Mouse (Mus musculus): Measurements from ENCODE around the gene Dcbld2. TPM values are rescaled to one million over a fixed set of nuclear protein-coding genes. Genes with fewer than 3 reads are reported as not detected.

Dcbld2 gene
- total and polyA plus RNA-seq, 2 experiments from 2014 or later = 3.0 to 24.7 TPM

GRCm38 (mm10) chr16:58487861-58488260, 79.6 kb downstream of the Dcbld2 start:
- DNase-seq = no peak
- H3K9me3 ChIP-seq (ENCODE audit: low read length) = no peaks in the 10 kb centered on the region
- no peak overlapping the region for H3K27ac ChIP-seq (ENCODE audit: low read depth, low read length)
- no peaks in the 10 kb centered on the region for H3K36me3 ChIP-seq (ENCODE audit: insufficient read depth)
- no peak overlapping the region for H3K4me3 ChIP-seq (ENCODE audit: low read depth, low read length)
- TF ChIP-seq CTCF (IDR thresholded peaks at IDR 0.05; ENCODE audit: low read depth) = no peak
- no peak for ATAC-seq
- no peak overlapping the region for H3K9ac ChIP-seq
- no peaks in the 10 kb centered on the region for H3K27me3 ChIP-seq (ENCODE audit: insufficient read depth, low read length)
- H3K4me1 ChIP-seq (ENCODE audit: insufficient read depth) = no peaks in the 10 kb centered on the region
- no peak overlapping the region for H3K4me2 ChIP-seq (ENCODE audit: low read depth)
- 91% methylated on average over 6 of the region's 6 CpGs for WGBS

GRCm38 (mm10) chr16:58496791-58497190, 88.5 kb downstream of the Dcbld2 start:
- Histone ChIP-seq H3K4me1 (ENCODE audit: insufficient read depth) (no peaks in the 10 kb centered on the region), H3K4me2 (ENCODE audit: low read depth) (no peak overlapping the region), H3K27me3 (ENCODE audit: insufficient read depth, low read length) (no peaks in the 10 kb centered on the region), H3K9ac (no peak overlapping the region), H3K4me3 (ENCODE audit: low read depth, low read length) (no peak overlapping the region), H3K9me3 (ENCODE audit: low read length) (no peaks in the 10 kb centered on the region), H3K27ac (ENCODE audit: low read depth, low read length) (no peak overlapping the region), H3K36me3 (ENCODE audit: insufficient read depth) (no peaks in the 10 kb centered on the region)
- TF ChIP-seq CTCF (IDR thresholded peaks at IDR 0.05; ENCODE audit: low read depth) = no peak
- no peak for ATAC-seq
- no peak for DNase-seq

- DNase-seq = no peak
- H3K4me3 ChIP-seq (ENCODE audit: low read depth, low read length) = no peak overlapping the region
- no peak overlapping the region for H3K4me2 ChIP-seq (ENCODE audit: low read depth)
- H3K27me3 ChIP-seq (ENCODE audit: insufficient read depth, low read length) = no peaks in the 10 kb centered on the region
- no peak overlapping the region for H3K27ac ChIP-seq (ENCODE audit: low read depth, low read length)
- no peaks in the 10 kb centered on the region for H3K4me1 ChIP-seq (ENCODE audit: insufficient read depth)
- H3K9me3 ChIP-seq (ENCODE audit: low read length) = no peaks in the 10 kb centered on the region
- no peaks in the 10 kb centered on the region for H3K36me3 ChIP-seq (ENCODE audit: insufficient read depth)
- ATAC-seq = 0 out of 2 replicates have a peak, but pooled peaks have one; percentile 6
- no peak overlapping the region for H3K9ac ChIP-seq
- WGBS = 78% methylated on average over 9 of the region's 9 CpGs
- TF ChIP-seq CTCF (IDR thresholded peaks at IDR 0.05; ENCODE audit: low read depth) = no peak
Measured at GRCm38 (mm10) chr16:58497886-58498713, 89.9 kb downstream of the Dcbld2 start.

- H3K4me1 ChIP-seq (ENCODE audit: insufficient read depth) = no peaks in the 10 kb centered on the region
- H3K4me3 ChIP-seq (ENCODE audit: low read depth, low read length) = no peak overlapping the region
- DNase-seq (no peak), ATAC-seq (peak; percentile 47)
- H3K27ac ChIP-seq (ENCODE audit: low read depth, low read length) = no peak overlapping the region
- no peaks in the 10 kb centered on the region for H3K36me3 ChIP-seq (ENCODE audit: insufficient read depth)
- H3K9ac ChIP-seq = no peak overlapping the region
- H3K9me3 ChIP-seq (ENCODE audit: low read length) = no peaks in the 10 kb centered on the region
- no peak for TF ChIP-seq CTCF (IDR thresholded peaks at IDR 0.05; ENCODE audit: low read depth)
- WGBS = 56% methylated on average over 1 of the region's 1 CpGs
- no peaks in the 10 kb centered on the region for H3K27me3 ChIP-seq (ENCODE audit: insufficient read depth, low read length)
- no peak overlapping the region for H3K4me2 ChIP-seq (ENCODE audit: low read depth)
Measured at GRCm38 (mm10) chr16:58499172-58499584, 90.9 kb downstream of the Dcbld2 start.

GRCm38 (mm10) chr16:58499650-58500049, 91.4 kb downstream of the Dcbld2 start:
- H3K27ac ChIP-seq (ENCODE audit: low read depth, low read length) = no peak overlapping the region
- no peaks in the 10 kb centered on the region for H3K9me3 ChIP-seq (ENCODE audit: low read length)
- ATAC-seq (no peak), DNase-seq (no peak)
- no peak overlapping the region for H3K4me3 ChIP-seq (ENCODE audit: low read depth, low read length)
- no peak for TF ChIP-seq CTCF (IDR thresholded peaks at IDR 0.05; ENCODE audit: low read depth)
- H3K27me3 ChIP-seq (ENCODE audit: insufficient read depth, low read length) = no peaks in the 10 kb centered on the region
- no peak overlapping the region for H3K4me2 ChIP-seq (ENCODE audit: low read depth)
- H3K36me3 ChIP-seq (ENCODE audit: insufficient read depth) = no peaks in the 10 kb centered on the region
- H3K9ac ChIP-seq = no peak overlapping the region
- 38% methylated on average over 5 of the region's 5 CpGs for WGBS
- H3K4me1 ChIP-seq (ENCODE audit: insufficient read depth) = no peaks in the 10 kb centered on the region

- Histone ChIP-seq H3K4me1 (ENCODE audit: insufficient read depth) (no peaks in the 10 kb centered on the region), H3K27ac (ENCODE audit: low read depth, low read length) (no peak overlapping the region), H3K27me3 (ENCODE audit: insufficient read depth, low read length) (no peaks in the 10 kb centered on the region), H3K36me3 (ENCODE audit: insufficient read depth) (no peaks in the 10 kb centered on the region), H3K9me3 (ENCODE audit: low read length) (no peaks in the 10 kb centered on the region), H3K4me2 (ENCODE audit: low read depth) (no peak overlapping the region), H3K9ac (no peak overlapping the region), H3K4me3 (ENCODE audit: low read depth, low read length) (no peak overlapping the region)
- 28% methylated on average over 6 of the region's 6 CpGs for WGBS
- no peak for DNase-seq
- TF ChIP-seq CTCF (IDR thresholded peaks at IDR 0.05; ENCODE audit: low read depth) = no peak
- peak; percentile 14; the same call in 1 of the 2 replicates for ATAC-seq
Measured at GRCm38 (mm10) chr16:58501760-58502301, 93.6 kb downstream of the Dcbld2 start.

- no peak overlapping the region for H3K27ac ChIP-seq (ENCODE audit: low read depth, low read length)
- H3K4me3 ChIP-seq (ENCODE audit: low read depth, low read length) = no peak overlapping the region
- no peaks in the 10 kb centered on the region for H3K4me1 ChIP-seq (ENCODE audit: insufficient read depth)
- no peak overlapping the region for H3K4me2 ChIP-seq (ENCODE audit: low read depth)
- no peak overlapping the region for H3K9ac ChIP-seq
- H3K27me3 ChIP-seq (ENCODE audit: insufficient read depth, low read length) = no peaks in the 10 kb centered on the region
- no peak for ATAC-seq
- DNase-seq = no peak
- no peak for TF ChIP-seq CTCF (IDR thresholded peaks at IDR 0.05; ENCODE audit: low read depth)
- WGBS = 76% methylated on average over 6 of the region's 6 CpGs
- H3K9me3 ChIP-seq (ENCODE audit: low read length) = no peaks in the 10 kb centered on the region
- H3K36me3 ChIP-seq (ENCODE audit: insufficient read depth) = no peaks in the 10 kb centered on the region
Measured at GRCm38 (mm10) chr16:58502566-58502965, 94.3 kb downstream of the Dcbld2 start.
